Mouse (Mus musculus) neutrophil, adult 5-6 weeks (primary cell): ENCODE data around the gene Vash2. TPM values are rescaled to one million over a fixed set of nuclear protein-coding genes. Genes with fewer than 3 reads are reported as not detected.
"Not testable (repeated sequence)": the region's sequence is repeated elsewhere in the genome, so short reads cannot be mapped to it uniquely, and the experiment has no call there.

ENCODE experiments used
- ATAC-seq: fragments of 151-379, 151-347 bp; 2 replicates; pipeline ENCODE4 v1.8.0; 2017; ENCODE audit warnings: mild to moderate bottlenecking, moderate TSS enrichment; ENCODE audit not compliant: insufficient number of reproducible peaks, poor library complexity, low FRiP score, severe bottlenecking; ENCODE audit errors: extremely low read depth
- total RNA-seq: library from RNA; stranded (forward); fragments of 200-1000 nt; gene quantifications from 2 replicates; pipeline ENCODE4 v1.2.3, GENCODE M21; 2017

The Vash2 gene
- 0.23 TPM in 1 of 2 replicates, not detected in the other for total RNA-seq

GRCm38 (mm10) chr1:190979100-190979563 lies at the start of gene Vash2:
TSS of gene Vash2 (minus strand) at chr1:190979296.
- peak; percentile 7; the same call in 1 of the 2 replicates for ATAC-seq

GRCm38 (mm10) chr1:191026021-191026713 lies 47.1 kb upstream of the Vash2 start, which contains the start of gene Flvcr1:
TSS of gene Flvcr1 (minus strand) at chr1:191026158.
- ATAC-seq = peak; percentile 98

GRCm38 (mm10) chr1:191025016-191026012 lies 46.2 kb upstream of the Vash2 start:
- no peak for ATAC-seq

- not testable (repeated sequence) for ATAC-seq
Observed at GRCm38 (mm10) chr1:191023806-191024205, 44.7 kb upstream of the Vash2 start.

- ATAC-seq = no peak
Observed at GRCm38 (mm10) chr1:191023140-191023539, 44.0 kb upstream of the Vash2 start.

- no peak for ATAC-seq
Observed at GRCm38 (mm10) chr1:191021016-191021415, 41.9 kb upstream of the Vash2 start.

GRCm38 (mm10) chr1:191020217-191020924 lies 41.3 kb upstream of the Vash2 start:
- no peak for ATAC-seq

GRCm38 (mm10) chr1:191019803-191020202 lies 40.7 kb upstream of the Vash2 start:
- no peak for ATAC-seq

- ATAC-seq = no peak
Observed at GRCm38 (mm10) chr1:191014271-191014670, 35.2 kb upstream of the Vash2 start.

- no peak for ATAC-seq
Observed at GRCm38 (mm10) chr1:191008707-191009106, 29.6 kb upstream of the Vash2 start.

- ATAC-seq = no peak
Observed at GRCm38 (mm10) chr1:191002201-191002600, 23.1 kb upstream of the Vash2 start.

GRCm38 (mm10) chr1:191000686-191001085 lies 21.6 kb upstream of the Vash2 start:
- no peak for ATAC-seq

GRCm38 (mm10) chr1:190998027-190998426 lies 18.9 kb upstream of the Vash2 start:
- no peak for ATAC-seq

GRCm38 (mm10) chr1:190996346-190996877 lies 17.3 kb upstream of the Vash2 start:
- no peak for ATAC-seq

GRCm38 (mm10) chr1:190995548-190995947 lies 16.5 kb upstream of the Vash2 start:
- no peak for ATAC-seq

GRCm38 (mm10) chr1:190989437-190990082 lies 10.5 kb upstream of the Vash2 start:
- no peak for ATAC-seq

- peak; percentile 51; the same call in 1 of the 2 replicates for ATAC-seq
Observed at GRCm38 (mm10) chr1:190981412-190981811, 2.3 kb upstream of the Vash2 start.

GRCm38 (mm10) chr1:190980470-190980869 lies 1.4 kb upstream of the Vash2 start:
- no peak for ATAC-seq
